Mouse (Mus musculus) megakaryocyte, embryonic 14.5 days (primary cell): ENCODE results near the gene Amfr.

Experiments
- FLI1 ChIP-seq: IDR thresholded peaks from 2 replicates; pipeline ENCODE4 v1.6.1; 2012; ENCODE audit warnings: low read length, inconsistent platforms, mixed read lengths
- GATA1 ChIP-seq: IDR thresholded peaks from 3 replicates; pipeline ENCODE4 v1.6.1; 2012; ENCODE audit warnings: mixed read lengths, low read length, inconsistent platforms, borderline replicate concordance

GRCm38 (mm10) chr8:94029701-94030100, 17.1 kb upstream of the Amfr start:
- TF ChIP-seq FLI1: no peak
- TF ChIP-seq GATA1: no peak
